Mouse (Mus musculus) CH12.LX (cell line): ENCODE data around the gene Gsta3.
A peak's percentile ranks its signal among the peaks of the same experiment; 100 is the strongest.
"Not testable (repeated sequence)": the region's sequence is repeated elsewhere in the genome, so short reads cannot be mapped to it uniquely, and the experiment has no call there.

Source experiments
- BHLHE40 ChIP-seq: IDR thresholded peaks from 2 replicates; pipeline ENCODE4 v1.6.1; 2011; ENCODE audit warnings: mild to moderate bottlenecking, low read depth, low read length, improper control_type of control experiment
- CHD1 ChIP-seq: IDR thresholded peaks from 2 replicates; pipeline ENCODE4 v1.6.1; 2012; ENCODE audit warnings: low read depth, low read length, improper control_type of control experiment, inconsistent platforms
- CTCF ChIP-seq, 2 experiments: IDR thresholded peaks in 1 of 2; conservative IDR thresholded peaks in 1 of 2; 2 replicates each; pipeline ENCODE4 v1.5.1; 2011 to 2012; ENCODE audit warnings: low read depth in 2 of 2, low read length in 2 of 2, improper control_type of control experiment in 1 of 2, inconsistent platforms in 1 of 2, mild to moderate bottlenecking in 1 of 2, moderate library complexity in 1 of 2
- ELF1 ChIP-seq: IDR thresholded peaks from 2 replicates; pipeline ENCODE4 v1.6.1; 2014; ENCODE audit warnings: low read depth, mild to moderate bottlenecking, inconsistent platforms, low read length, improper control_type of control experiment
- EP300 ChIP-seq: IDR thresholded peaks from 2 replicates; pipeline ENCODE4 v1.6.1; 2011; ENCODE audit warnings: low read length, improper control_type of control experiment
- HCFC1 ChIP-seq: IDR thresholded peaks from 2 replicates; pipeline ENCODE4 v1.6.1; 2012; ENCODE audit warnings: low read depth, mild to moderate bottlenecking, inconsistent platforms, low read length, improper control_type of control experiment
- MAX ChIP-seq: IDR thresholded peaks from 2 replicates; pipeline ENCODE4 v1.6.1; 2011; ENCODE audit warnings: low read length, improper control_type of control experiment
- MAZ ChIP-seq: IDR thresholded peaks from 2 replicates; pipeline ENCODE4 v1.6.1; 2012; ENCODE audit warnings: low read depth, mild to moderate bottlenecking, inconsistent platforms, low read length, improper control_type of control experiment, moderate library complexity
- MYC ChIP-seq: IDR thresholded peaks from 2 replicates; pipeline ENCODE4 v1.6.1; 2011; ENCODE audit warnings: low read depth, mild to moderate bottlenecking, improper control_type of control experiment, low read length
- POLR2A ChIP-seq: IDR thresholded peaks from 2 replicates; pipeline ENCODE4 v1.6.1; 2011; ENCODE audit warnings: low read depth, mild to moderate bottlenecking, improper control_type of control experiment, low read length
- SMC3 ChIP-seq: IDR thresholded peaks from 2 replicates; pipeline ENCODE4 v1.6.1; 2011; ENCODE audit warnings: low read depth, low read length, improper control_type of control experiment
- TCF12 ChIP-seq: IDR thresholded peaks from 2 replicates; pipeline ENCODE4 v1.6.1; 2014; ENCODE audit warnings: low read depth, mild to moderate bottlenecking, inconsistent platforms, low read length, improper control_type of control experiment
- ZNF384 ChIP-seq: IDR thresholded peaks from 2 replicates; pipeline ENCODE4 v1.6.1; 2012; ENCODE audit warnings: low read depth, low read length, improper control_type of control experiment, inconsistent platforms

DNA sequence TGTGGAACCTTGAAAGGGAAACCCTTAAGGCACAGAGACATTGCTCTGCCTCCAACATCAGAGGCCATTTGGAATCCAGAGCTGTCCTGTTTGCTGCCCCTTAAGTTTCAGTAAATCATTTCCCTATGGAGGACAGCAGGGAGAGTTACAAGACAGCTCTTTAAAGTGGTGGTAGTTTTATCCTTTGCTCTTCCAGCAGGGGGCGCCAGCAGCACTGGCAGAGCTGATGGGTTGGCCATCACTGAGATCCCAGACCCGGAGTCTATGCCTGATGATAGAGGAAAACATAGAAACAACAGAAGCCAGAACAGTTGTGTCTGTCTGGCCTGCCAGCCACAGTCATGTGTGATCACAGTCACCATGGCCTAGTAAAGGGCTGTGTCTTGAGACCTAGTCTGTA lies 35.8 kb downstream of the Gsta3 start:
- not testable (repeated sequence) for TF ChIP-seq MYC, MAZ, ELF1, POLR2A, MAX, EP300, ZNF384, HCFC1, TCF12, CHD1, BHLHE40
- TF ChIP-seq CTCF (conservative IDR thresholded peaks at IDR 0.05 in 1 of 2, IDR thresholded peaks at IDR 0.05 in 1 of 2; ENCODE audit: low read depth in 2 of 2, low read length in 2 of 2) (peak in 1 of 2 experiments; percentile 30; a peak in 2 of 4 replicates), SMC3 (peak; percentile 10; the same call in 1 of the 2 replicates)
